Mouse (Mus musculus) brain, embryonic 14.5 days (tissue): ENCODE data around the gene Pitpnm2. TPM values are rescaled to one million over a fixed set of nuclear protein-coding genes. Genes with fewer than 3 reads are reported as not detected.

ENCODE experiments used
- DNase-seq: peaks from one replicate; pipeline ENCODE4 v3.0.0-alpha.2; 2011; ENCODE audit warnings: low read depth
- CTCF ChIP-seq: fragments of 200-500 bp; IDR thresholded peaks from 2 replicates; pipeline ENCODE4 v1.5.1; 2012; ENCODE audit warnings: inconsistent platforms, mild to moderate bottlenecking, moderate library complexity, borderline replicate concordance; ENCODE audit not compliant: insufficient read depth, insufficient read length; ENCODE audit errors: extremely low read depth
- POLR2A ChIP-seq: fragments of 200-500 bp; IDR thresholded peaks from 2 replicates; pipeline ENCODE4 v1.6.1; 2012; ENCODE audit warnings: mild to moderate bottlenecking, inconsistent platforms, borderline replicate concordance; ENCODE audit not compliant: poor library complexity, insufficient read depth, insufficient read length, severe bottlenecking; ENCODE audit errors: extremely low read depth
- polyA plus RNA-seq: library from polyadenylated mRNA; depleted of rRNA; stranded (reverse); fragments of >200 nt; gene quantifications from 2 replicates; pipeline ENCODE4 v1.2.3, GENCODE M21; 2012

Pitpnm2 gene
- polyA plus RNA-seq, 1 experiment: 61.2 TPM

GRCm38 (mm10) chr5:124214516-124215145 is 34.9 kb downstream of the Pitpnm2 start:
- peak; percentile 22 for DNase-seq
- TF ChIP-seq POLR2A (no peak), CTCF (no peak)

DNA sequence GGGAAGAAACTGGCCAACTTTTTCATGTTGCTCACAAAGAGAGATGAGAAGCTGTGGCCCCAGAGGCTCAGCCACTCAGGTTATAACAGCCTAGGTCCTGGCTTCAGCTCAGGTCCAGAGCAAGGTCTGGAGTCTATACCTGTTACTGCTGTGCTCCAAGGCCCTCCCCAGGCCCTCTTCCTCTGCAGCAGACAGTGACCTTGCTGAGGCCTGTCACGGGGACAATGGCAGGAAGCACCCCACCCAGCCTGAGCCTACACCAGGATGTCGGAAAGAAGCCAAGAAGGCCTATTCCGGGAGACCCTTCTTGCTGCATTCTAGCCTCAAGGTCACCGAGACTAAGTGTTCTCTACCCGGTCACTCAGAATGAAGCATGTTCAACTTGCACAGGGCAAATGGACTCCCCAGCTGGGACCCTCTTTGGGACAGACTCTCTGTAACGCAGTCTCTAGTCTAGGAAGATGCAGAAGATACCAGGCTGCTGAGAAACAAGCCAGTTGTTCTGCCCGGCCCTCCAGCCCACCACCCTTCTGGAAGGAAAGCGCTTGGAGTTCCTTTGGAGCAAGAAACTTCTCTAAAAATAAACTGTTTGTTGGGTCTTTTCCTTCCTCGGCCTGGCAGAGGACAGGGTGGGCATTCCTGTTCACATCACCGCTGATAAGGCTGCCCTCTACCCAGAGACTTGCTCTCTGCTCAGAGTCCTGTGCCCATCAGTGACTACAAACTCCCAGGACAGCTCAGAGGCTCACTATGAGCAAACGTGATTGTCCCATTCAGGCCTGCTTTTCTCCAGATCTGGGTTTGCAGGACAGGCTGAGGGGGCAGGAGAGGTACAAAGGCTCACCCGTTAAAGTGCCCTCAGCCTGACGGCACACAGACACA is 35.7 kb downstream of the Pitpnm2 start:
- DNase-seq: no peak
- no peak for TF ChIP-seq POLR2A
- no peak for TF ChIP-seq CTCF

DNA sequence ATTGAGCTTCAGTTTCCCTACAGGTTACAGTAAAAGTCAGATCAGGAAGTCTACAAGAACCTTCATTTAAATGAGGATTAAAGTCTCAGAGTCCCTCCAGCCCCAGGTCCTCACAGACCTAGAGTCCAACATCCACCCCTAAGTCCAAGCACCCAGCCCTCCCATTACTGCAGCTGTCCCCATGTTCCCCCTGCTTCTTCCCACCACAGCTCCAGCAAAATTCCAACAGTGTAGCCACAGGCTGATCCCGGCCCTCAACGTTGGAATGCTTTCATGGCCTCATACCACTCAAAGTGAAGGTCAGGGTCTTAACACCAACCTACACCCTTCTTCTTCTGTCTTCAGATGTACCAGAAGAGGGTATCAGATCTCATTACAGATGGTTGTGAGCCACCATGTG is 37.9 kb downstream of the Pitpnm2 start:
- no peak for TF ChIP-seq POLR2A
- TF ChIP-seq CTCF: no peak
- no peak for DNase-seq

DNA sequence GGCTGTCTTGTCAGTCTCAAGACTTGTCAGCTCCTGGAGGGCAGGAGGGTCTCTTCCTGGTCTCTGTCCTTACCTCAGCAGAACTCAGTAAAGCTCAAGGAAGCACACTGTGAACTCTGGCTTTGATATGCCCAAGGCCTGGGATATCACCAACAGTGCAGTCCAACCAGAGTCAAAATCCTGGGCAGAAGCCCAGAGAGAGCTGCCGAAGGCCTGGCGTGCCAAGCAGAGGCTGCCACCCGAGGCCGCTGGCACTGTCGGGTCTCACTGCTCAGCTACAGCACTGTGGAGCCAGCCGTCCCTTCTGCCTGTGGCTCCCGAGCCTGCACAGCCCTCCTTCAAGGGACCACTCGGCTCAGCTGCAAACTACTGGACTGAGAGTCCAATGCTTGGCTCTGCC is 38.3 kb downstream of the Pitpnm2 start:
- DNase-seq: peak; percentile 29
- TF ChIP-seq POLR2A (no peak), CTCF (no peak)

DNA sequence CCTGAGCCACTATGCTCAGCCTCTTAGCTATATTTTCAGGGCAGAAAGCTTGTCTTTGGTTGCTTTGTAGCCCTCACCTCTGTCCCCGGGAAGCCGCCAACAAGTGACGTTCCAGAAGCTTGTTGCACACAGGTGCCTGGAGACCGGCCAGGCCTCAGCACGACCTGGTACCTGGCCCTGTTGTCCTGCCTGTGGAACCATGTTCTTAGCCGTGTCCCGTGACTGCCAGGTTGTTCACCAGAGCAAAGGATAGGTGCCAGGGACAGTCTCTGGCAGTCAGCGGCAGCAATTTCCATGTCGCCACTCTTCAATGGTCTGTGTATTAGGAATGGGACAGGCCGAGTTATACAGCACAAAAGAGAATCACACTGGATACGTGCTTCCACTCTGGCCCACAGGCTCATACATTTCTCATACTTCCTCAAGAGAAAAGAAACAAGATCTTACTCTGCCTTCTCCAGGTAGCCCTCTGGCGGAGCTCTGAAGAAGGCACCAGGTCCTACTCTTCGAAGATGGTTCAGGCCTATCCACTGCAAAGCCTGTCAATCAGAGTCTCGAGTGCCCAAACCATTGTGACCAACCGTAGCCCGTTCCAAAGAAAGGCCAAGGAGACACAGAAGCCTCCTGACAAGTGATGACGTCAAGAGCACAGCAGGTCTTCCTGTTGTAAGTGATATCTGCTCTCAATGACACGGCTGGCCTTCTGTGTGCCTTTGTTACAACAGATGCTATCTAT is 39.1 kb downstream of the Pitpnm2 start:
- no peak for TF ChIP-seq CTCF
- no peak for TF ChIP-seq POLR2A
- peak; percentile 18 for DNase-seq

GRCm38 (mm10) chr5:124209850-124210249 is 39.7 kb downstream of the Pitpnm2 start:
- no peak for TF ChIP-seq POLR2A
- no peak for TF ChIP-seq CTCF
- no peak for DNase-seq

DNA sequence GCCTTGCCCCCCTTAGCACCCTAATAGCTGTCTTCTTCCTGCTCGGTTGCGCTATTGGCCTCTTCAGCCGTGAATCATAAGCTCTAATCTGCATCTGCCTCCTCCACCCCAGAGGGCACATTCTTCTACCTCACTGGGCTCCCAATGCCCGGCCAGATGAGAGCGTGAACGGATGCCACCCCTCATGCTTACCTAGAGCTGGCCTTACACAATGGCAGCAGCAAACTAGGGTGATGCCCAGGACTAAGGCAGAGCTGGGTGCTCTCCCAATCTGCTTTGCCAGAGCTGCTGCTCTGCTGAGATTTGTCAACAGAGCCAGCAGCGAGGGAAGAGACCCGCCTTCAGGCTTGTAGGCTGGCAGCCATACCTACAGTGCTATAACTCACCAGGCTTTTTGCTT is 41.5 kb downstream of the Pitpnm2 start:
- no peak for DNase-seq
- TF ChIP-seq CTCF (no peak), POLR2A (no peak)

- DNase-seq: peak; percentile 27
Measured at GRCm38 (mm10) chr5:124206481-124207038, 43.0 kb downstream of the Pitpnm2 start.

DNA sequence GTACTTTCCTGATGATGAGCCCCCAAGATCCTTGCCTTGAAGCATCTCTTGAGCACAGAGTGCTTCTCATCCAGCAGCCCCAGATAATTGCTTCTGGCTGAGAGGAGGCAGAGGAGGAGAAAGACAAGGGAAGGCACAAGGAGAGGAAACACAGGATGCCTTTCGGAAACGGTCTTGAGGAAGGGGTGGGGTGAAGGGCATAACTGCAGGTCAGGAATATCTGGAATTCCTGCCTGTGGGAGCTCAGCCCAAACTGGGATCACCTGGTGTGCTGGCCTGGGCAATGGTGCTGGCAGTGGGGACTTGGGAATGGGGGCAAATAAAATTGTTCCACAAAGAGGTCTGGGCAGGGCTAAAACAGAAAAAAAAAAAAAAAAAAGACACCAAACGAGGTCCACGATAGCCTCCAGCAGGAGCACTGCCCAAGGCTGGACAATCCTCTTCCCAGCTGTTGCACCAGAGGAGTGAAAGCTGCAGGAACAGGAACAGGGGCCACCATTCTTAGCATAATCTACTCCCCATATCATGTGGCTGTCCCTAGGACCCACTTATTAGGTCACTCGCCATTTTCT is 43.7 kb downstream of the Pitpnm2 start:
- DNase-seq: peak; percentile 24
- TF ChIP-seq POLR2A (no peak), CTCF (no peak)

More at GRCm38 (mm10) chr5:124206481-124207038, 43.0 kb downstream of the Pitpnm2 start:
- TF ChIP-seq POLR2A (no peak), CTCF (no peak)

- DNase-seq: no peak
- no peak for TF ChIP-seq CTCF
- TF ChIP-seq POLR2A: no peak
Measured at GRCm38 (mm10) chr5:124205211-124205610, 44.3 kb downstream of the Pitpnm2 start.
